Comparison of ENCODE assay signal across 32 mouse cellular contexts in the genomic region with DNA sequence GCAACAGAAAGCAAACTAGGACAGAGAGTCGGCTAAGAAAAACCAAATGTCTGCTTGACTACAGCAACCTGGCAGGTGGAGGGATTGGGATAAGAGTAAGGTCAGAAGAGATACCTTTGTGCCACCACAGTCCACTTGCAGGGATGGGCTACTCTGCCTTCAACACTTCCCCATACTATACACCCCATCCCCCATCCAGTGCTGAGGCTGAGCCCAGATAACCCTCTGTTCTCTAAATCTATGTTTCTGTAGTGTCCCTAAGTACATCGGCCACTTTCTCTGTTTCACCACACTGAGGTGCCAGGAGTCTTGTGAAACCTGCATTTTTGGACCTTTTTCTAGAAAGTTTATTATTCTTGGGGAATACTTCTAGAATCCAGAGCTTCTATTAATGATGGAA.
"Had no signal": no experiment of that assay in that cellular context is flagged by ENCODE, and none has a peak within 500 bp of the region (broad histone marks: within the 10 kb centered on the region; RNA-seq: fewer than 3 reads in every experiment).

No protein-coding gene starts in this region.

- H3K4me2 ChIP-seq: limb, embryonic 12.5 days; limb, embryonic 13.5 days; limb, embryonic 15.5 days; liver, embryonic 11.5 days; liver, embryonic 12.5 days; liver, embryonic 13.5 days; liver, embryonic 15.5 days; lung, embryonic 14.5 days; lung, embryonic 15.5 days; midbrain, embryonic 11.5 days; midbrain, embryonic 12.5 days; midbrain, embryonic 13.5 days; midbrain, embryonic 15.5 days; neural tube, embryonic 12.5 days; neural tube, embryonic 13.5 days had no signal

- H3K36me3 ChIP-seq: limb, embryonic 10.5 days; limb, embryonic 12.5 days; limb, embryonic 13.5 days; limb, embryonic 15.5 days; liver, embryonic 12.5 days; liver, embryonic 13.5 days; liver, embryonic 15.5 days; lung, embryonic 15.5 days; midbrain, embryonic 10.5 days; midbrain, embryonic 12.5 days; midbrain, embryonic 13.5 days; midbrain, embryonic 15.5 days; neural tube, embryonic 12.5 days; neural tube, embryonic 13.5 days had no signal

- H3K9me3 ChIP-seq: limb, embryonic 10.5 days; limb, embryonic 12.5 days; limb, embryonic 13.5 days; limb, embryonic 15.5 days; liver, embryonic 12.5 days; liver, embryonic 13.5 days; liver, embryonic 15.5 days; lung, embryonic 15.5 days; midbrain, embryonic 10.5 days; midbrain, embryonic 12.5 days; midbrain, embryonic 13.5 days; midbrain, embryonic 15.5 days; neural tube, embryonic 12.5 days; neural tube, embryonic 13.5 days had no signal

- DNase-seq: left cerebral cortex, postnatal 4 days; liver; liver, embryonic 13.5 days; lung, adult 18-20 months; lung, adult 2 months; lung, embryonic 14.5 days; lung, postnatal 10 days; lung, postnatal 14 days; lung, postnatal 36 days; lung, postnatal 4 days; midbrain, embryonic 14.5 days had no signal

- H3K4me3 ChIP-seq: limb, embryonic 10.5 days; limb, embryonic 12.5 days; limb, embryonic 13.5 days; limb, embryonic 15.5 days; liver, embryonic 12.5 days; liver, embryonic 13.5 days; liver, embryonic 15.5 days; lung, embryonic 15.5 days; megakaryocyte, embryonic 14.5 days; midbrain, embryonic 10.5 days; midbrain, embryonic 12.5 days; midbrain, embryonic 13.5 days; midbrain, embryonic 15.5 days; myocyte; neural tube, embryonic 12.5 days; neural tube, embryonic 13.5 days had no signal

- H3K4me1 ChIP-seq: limb, embryonic 10.5 days; limb, embryonic 15.5 days; liver, embryonic 12.5 days; liver, embryonic 13.5 days; liver, embryonic 15.5 days; midbrain, embryonic 10.5 days; midbrain, embryonic 13.5 days; midbrain, embryonic 15.5 days; neural tube, embryonic 12.5 days; neural tube, embryonic 13.5 days had no signal

- ATAC-seq: liver, embryonic 12.5 days; lung, postnatal 0 days; midbrain, embryonic 13.5 days; midbrain, embryonic 15.5 days; midbrain, embryonic 16.5 days had no signal

- H3K27ac ChIP-seq: limb, embryonic 10.5 days; limb, embryonic 13.5 days; limb, embryonic 15.5 days; liver, embryonic 12.5 days; liver, embryonic 13.5 days; liver, embryonic 14.5 days; liver, embryonic 15.5 days; lung, embryonic 15.5 days; macrophage; midbrain, embryonic 10.5 days; midbrain, embryonic 12.5 days; midbrain, embryonic 13.5 days; midbrain, embryonic 15.5 days; neural tube, embryonic 12.5 days; neural tube, embryonic 13.5 days had no signal

- H3K27me3 ChIP-seq: limb, embryonic 12.5 days; limb, embryonic 13.5 days; limb, embryonic 15.5 days; liver, embryonic 12.5 days; liver, embryonic 13.5 days; liver, embryonic 15.5 days; lung, embryonic 15.5 days; midbrain, embryonic 12.5 days; midbrain, embryonic 13.5 days; midbrain, embryonic 15.5 days; neural tube, embryonic 12.5 days; neural tube, embryonic 13.5 days had no signal

- H3K9ac ChIP-seq: limb, embryonic 12.5 days; limb, embryonic 13.5 days; limb, embryonic 15.5 days; liver, embryonic 12.5 days; liver, embryonic 13.5 days; liver, embryonic 14.5 days; liver, embryonic 15.5 days; lung, embryonic 14.5 days; lung, embryonic 15.5 days; midbrain, embryonic 12.5 days; midbrain, embryonic 13.5 days; midbrain, embryonic 15.5 days; neural tube, embryonic 12.5 days; neural tube, embryonic 13.5 days had no signal
